Mouse (Mus musculus): ENCODE results near the gene Dip2b.

Gene Dip2b

GRCm38 (mm10) chr15:100038470-100038971 lies at the start of gene Dip2b:
Gene Dip2b (plus strand): TSS chr15:100038664.
- peak; percentile 83 to 96 for DNase-seq (ENCODE audit: low spot score in 2 of 2)

GRCm38 (mm10) chr15:99993100-99993499 lies 45.4 kb upstream of the Dip2b start:
- DNase-seq (ENCODE audit: low spot score in 2 of 2) = no peak

GRCm38 (mm10) chr15:99997114-99997804 lies 41.2 kb upstream of the Dip2b start:
- no peak for DNase-seq (ENCODE audit: low spot score in 2 of 2)

- DNase-seq (ENCODE audit: low spot score in 2 of 2) = no peak
These were observed 39.1 kb upstream of the Dip2b start for GRCm38 (mm10) chr15:99999390-99999789.

GRCm38 (mm10) chr15:100004677-100005273 lies 33.7 kb upstream of the Dip2b start:
- DNase-seq (ENCODE audit: low spot score in 2 of 2) = no peak

- no peak for DNase-seq (ENCODE audit: low spot score in 2 of 2)
These were observed 32.3 kb upstream of the Dip2b start for GRCm38 (mm10) chr15:100006180-100006579.

- DNase-seq (ENCODE audit: low spot score in 2 of 2) = no peak
These were observed 20.1 kb upstream of the Dip2b start for GRCm38 (mm10) chr15:100018280-100018899.

- no peak for DNase-seq (ENCODE audit: low spot score in 2 of 2)
These were observed 17.3 kb upstream of the Dip2b start for GRCm38 (mm10) chr15:100021175-100021574.

GRCm38 (mm10) chr15:100022923-100023322 lies 15.5 kb upstream of the Dip2b start:
- DNase-seq (ENCODE audit: low spot score in 2 of 2) = no peak

- no peak for DNase-seq (ENCODE audit: low spot score in 2 of 2)
These were observed 13.2 kb upstream of the Dip2b start for GRCm38 (mm10) chr15:100025076-100025834.

GRCm38 (mm10) chr15:100028133-100028532 lies 10.3 kb upstream of the Dip2b start:
- DNase-seq (ENCODE audit: low spot score in 2 of 2) = no peak

- DNase-seq (ENCODE audit: low spot score in 2 of 2) = no peak
These were observed 9.0 kb upstream of the Dip2b start for GRCm38 (mm10) chr15:100029497-100029896.

- DNase-seq (ENCODE audit: low spot score in 2 of 2) = no peak
These were observed 8.6 kb upstream of the Dip2b start for GRCm38 (mm10) chr15:100029900-100030299.

GRCm38 (mm10) chr15:100032546-100032945 lies 5.9 kb upstream of the Dip2b start:
- no peak for DNase-seq (ENCODE audit: low spot score in 2 of 2)

- DNase-seq (ENCODE audit: low spot score in 2 of 2) = peak in 1 of 2 experiments; percentile 25
These were observed 687 bp downstream of the Dip2b start for GRCm38 (mm10) chr15:100039001-100039701.

GRCm38 (mm10) chr15:100040541-100041266 lies 2.2 kb downstream of the Dip2b start:
- no peak for DNase-seq (ENCODE audit: low spot score in 2 of 2)

GRCm38 (mm10) chr15:100041267-100042047 lies 3.0 kb downstream of the Dip2b start:
- no peak for DNase-seq (ENCODE audit: low spot score in 2 of 2)

GRCm38 (mm10) chr15:100042048-100042400 lies 3.6 kb downstream of the Dip2b start:
- no peak for DNase-seq (ENCODE audit: low spot score in 2 of 2)

GRCm38 (mm10) chr15:100045576-100045975 lies 7.1 kb downstream of the Dip2b start:
- DNase-seq (ENCODE audit: low spot score in 2 of 2) = no peak

GRCm38 (mm10) chr15:100049496-100050087 lies 11.1 kb downstream of the Dip2b start:
- DNase-seq (ENCODE audit: low spot score in 2 of 2) = no peak

Data from frontal cortex, postnatal 14 days (tissue).